Mouse (Mus musculus) frontal cortex, adult (tissue): Measurements from ENCODE around the gene Rbm47.
"Not testable (repeated sequence)": the region's sequence is repeated elsewhere in the genome, so short reads cannot be mapped to it uniquely, and the experiment has no call there.

Source experiments
- ATAC-seq: cut with Nextera tagmentation; 2 replicates; pipeline ENCODE4 v1.9.2; 2017; ENCODE audit warnings: mild to moderate bottlenecking, moderate library complexity, mixed read lengths; ENCODE audit not compliant: low TSS enrichment

Gene Rbm47

DNA sequence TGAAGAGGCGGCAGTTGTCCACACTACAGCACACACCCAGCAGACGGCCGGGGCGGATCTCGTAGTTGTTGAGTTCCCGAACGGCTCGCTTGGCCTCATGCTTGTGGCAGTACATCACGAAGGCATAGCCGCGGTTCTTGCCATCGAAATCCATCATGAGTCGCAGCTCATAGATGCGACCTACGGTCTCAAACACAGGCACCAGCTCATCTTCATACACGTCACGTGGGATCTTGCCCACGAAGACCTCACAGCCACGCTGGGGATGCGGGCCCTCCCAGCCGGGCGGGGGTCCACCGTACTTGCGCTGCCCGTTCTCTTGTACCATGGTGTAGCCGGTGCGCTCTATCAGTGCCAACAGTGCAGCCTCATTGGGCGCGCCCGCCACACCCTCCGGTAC lies 146.1 kb downstream of the Rbm47 start:
- no peak for ATAC-seq

- ATAC-seq, result no peak
Observed at GRCm38 (mm10) chr5:66015449-66015961, 157.4 kb downstream of the Rbm47 start.

GRCm38 (mm10) chr5:66014437-66014836 lies 158.5 kb downstream of the Rbm47 start:
- no peak for ATAC-seq

- no peak for ATAC-seq
Observed at GRCm38 (mm10) chr5:66013999-66014398, 158.9 kb downstream of the Rbm47 start.

DNA sequence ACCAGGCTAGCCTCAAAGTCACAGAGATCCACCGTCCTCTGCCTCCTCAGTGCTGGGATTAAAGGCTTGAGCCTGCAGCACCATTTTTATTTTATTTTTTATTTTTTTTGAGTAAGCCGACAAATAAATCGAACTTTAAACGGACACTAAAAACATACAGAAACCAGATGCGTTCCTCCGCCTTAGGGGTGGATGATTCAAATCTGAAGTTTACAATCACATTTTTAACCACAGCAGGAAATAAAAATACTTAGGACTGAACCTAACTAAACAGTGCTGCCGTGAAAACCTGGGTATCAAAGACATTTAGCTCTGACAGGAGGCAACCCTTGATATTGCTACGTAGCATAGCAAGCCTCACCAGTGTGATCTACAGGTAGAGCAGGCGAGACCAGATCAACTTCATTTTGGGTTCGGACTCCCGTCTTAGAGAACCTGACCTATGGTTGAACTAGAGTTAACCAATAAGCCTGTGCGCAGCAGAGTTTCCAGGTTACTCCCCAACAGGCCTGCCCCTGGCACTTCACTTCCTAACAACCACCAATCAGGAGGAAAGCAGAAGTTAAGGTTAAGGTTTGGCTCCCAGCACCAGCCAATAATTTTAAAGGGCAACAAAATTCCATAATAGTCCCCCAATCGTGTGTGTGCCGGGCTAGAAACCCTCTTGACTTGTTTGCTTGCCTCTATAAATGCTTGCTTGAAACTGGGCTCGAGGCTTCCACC lies 164.5 kb downstream of the Rbm47 start:
- no peak for ATAC-seq

DNA sequence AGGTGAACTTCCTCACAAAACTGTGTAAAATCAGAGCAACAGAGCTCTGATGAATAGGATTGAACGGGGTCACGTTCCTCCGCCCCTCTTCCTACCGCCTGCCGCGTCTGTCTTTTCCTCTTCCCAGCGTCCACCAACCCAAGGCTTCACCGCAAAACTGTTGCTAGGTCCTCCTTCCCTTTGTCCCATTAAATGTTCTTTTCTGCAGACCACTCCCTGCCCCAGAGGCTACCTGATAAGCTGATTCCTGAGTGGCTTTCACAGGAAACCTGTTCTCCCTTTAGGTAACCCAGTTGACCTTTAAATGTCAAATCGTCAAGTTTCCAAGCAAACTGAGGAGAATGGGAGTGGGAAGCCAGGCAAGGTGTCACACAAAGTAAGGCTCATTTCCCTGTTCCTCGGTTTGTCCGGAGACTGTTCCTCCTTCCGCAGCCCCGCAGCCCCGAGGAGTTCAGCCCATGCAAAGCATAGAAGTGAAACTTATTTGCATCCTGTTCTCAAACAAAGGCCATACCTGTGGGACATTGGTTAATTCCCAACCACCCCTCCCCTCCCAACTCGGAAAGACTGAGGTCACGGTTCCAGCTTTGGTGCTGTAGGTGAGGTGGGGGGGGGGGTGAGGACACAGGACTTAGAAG lies 167.8 kb downstream of the Rbm47 start:
- ATAC-seq, result no peak

DNA sequence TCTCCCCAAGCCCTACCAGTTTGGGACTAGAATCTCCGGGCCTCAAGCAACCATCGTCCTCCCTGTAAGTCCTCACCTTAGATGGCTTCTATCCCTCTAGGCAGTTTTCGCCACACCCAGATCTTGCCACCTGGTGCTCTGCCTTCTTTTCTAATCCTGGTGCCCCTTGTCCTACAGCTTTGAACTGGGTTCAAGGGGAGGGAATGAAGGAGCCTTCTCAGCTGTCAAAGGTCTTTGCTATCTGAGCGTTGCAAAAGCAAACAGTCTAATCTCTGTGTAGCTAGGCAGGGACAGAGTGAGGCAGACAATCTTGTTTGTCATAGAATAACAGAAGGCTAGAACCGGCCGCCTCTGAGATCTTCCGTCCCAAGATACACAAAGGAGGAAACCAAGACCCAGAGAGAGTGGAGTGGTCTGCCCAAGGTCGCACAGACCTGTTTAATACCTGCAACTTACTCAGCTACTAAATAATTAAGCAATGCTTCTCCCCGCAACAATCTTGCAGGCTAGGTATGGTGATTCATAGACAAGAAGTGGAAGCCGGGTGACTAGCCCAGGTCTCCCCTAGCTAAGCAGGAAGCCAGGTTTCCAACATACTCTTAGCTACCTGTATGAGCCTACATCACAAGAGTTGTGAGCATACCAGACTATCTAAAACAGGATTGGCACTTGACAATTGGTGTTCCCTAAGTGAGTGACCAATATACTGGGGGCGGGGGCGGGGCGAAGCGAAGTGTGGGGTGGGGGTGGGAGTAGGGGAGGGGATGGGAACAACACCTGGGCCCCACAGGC lies 168.6 kb downstream of the Rbm47 start, which contains the start of gene 9130230L23Rik:
TSS of gene 9130230L23Rik (minus strand) at position 152 of the 792 bp plus-strand sequence.
- ATAC-seq, result no peak

GRCm38 (mm10) chr5:66001232-66001631 lies 171.7 kb downstream of the Rbm47 start:
- no peak for ATAC-seq

- no peak for ATAC-seq
Observed at GRCm38 (mm10) chr5:66000567-66001125, 172.3 kb downstream of the Rbm47 start.

GRCm38 (mm10) chr5:66000074-66000473 lies 172.8 kb downstream of the Rbm47 start:
- ATAC-seq, result no peak

GRCm38 (mm10) chr5:65999106-65999505 lies 173.8 kb downstream of the Rbm47 start:
- ATAC-seq, result no peak

DNA sequence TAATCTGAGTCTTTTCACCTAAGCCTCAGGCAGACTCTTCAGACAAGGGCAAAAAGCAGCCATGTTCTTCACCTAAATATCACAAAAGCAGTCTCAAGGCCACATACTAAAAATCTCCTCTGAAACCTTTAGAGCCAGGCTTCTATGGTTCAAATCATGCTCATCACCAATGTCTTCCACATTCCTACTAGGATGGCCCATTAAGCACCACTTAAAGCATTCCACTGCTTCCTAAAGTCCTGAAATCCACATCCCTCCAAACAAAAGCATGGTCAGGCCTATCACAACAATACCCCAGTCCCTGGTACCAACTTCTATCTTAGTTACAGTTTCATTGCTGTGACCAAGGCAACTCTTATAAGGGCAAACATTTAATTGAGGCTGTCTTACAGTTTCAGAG lies 175.1 kb downstream of the Rbm47 start:
- no peak for ATAC-seq

GRCm38 (mm10) chr5:65994643-65995042 lies 178.3 kb downstream of the Rbm47 start:
- no peak for ATAC-seq

DNA sequence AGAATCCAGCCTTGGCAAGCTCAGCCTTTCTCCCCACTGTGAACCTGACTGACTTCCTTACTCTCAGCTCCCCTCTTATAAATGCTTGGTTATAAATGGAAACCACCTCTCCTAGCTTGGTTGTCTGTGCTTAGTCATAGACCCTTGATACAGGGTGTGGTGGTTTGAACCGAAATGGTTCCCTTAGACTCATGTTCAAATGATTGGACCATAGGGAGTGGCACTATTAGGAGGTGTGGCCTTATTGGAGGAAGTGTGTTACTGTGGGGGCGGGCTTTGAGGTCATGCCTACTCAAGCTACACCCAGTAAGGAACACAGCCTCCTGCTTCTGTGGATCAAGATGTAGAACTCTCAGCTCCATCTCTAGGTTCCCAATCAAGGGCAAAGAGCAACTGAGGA lies 181.7 kb downstream of the Rbm47 start:
- ATAC-seq, result no peak

DNA sequence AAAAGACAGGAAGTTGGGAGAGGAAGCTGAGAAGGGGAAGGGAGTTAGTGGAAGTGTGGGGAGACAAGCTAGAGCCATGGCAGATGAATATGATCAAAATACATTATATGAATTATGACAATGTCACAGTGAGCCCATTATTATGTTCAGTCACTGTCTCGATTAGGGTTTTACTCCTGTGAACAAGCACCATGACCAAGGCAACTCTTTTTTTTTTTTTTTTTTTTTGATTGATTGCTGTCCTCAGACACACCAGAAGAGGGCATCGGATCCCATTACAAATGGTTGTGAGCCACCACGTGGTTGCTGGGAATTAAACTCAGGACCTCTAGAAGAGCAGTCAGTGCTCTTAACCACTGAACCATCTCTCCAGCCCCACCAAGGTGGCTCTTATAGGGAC lies 185.9 kb downstream of the Rbm47 start:
- ATAC-seq, result not testable (repeated sequence)

DNA sequence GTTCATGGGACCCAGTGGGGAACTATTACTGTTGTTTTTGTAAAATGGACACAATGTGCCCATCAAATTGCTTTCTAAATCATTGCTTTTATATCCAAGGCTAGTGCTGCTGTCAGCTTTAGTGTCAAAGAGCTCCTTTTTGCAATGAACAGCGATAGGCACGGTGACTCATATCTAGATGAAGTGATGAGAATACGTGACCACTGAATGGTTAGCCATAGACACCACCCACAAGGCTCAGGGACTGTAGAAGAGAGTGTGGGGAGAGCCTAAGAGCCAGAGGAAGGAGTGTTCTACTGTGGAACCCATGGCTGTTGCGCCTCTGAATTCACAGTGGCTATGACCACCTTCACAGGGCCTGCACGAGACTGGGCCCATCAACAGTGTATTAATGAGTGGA lies 186.5 kb downstream of the Rbm47 start:
- no peak for ATAC-seq

GRCm38 (mm10) chr5:65975731-65976130 lies 197.2 kb downstream of the Rbm47 start:
- no peak for ATAC-seq

GRCm38 (mm10) chr5:65973189-65973588 lies 199.7 kb downstream of the Rbm47 start:
- ATAC-seq, result no peak

- ATAC-seq, result no peak
Observed at GRCm38 (mm10) chr5:65968004-65968403, 204.9 kb downstream of the Rbm47 start.

DNA sequence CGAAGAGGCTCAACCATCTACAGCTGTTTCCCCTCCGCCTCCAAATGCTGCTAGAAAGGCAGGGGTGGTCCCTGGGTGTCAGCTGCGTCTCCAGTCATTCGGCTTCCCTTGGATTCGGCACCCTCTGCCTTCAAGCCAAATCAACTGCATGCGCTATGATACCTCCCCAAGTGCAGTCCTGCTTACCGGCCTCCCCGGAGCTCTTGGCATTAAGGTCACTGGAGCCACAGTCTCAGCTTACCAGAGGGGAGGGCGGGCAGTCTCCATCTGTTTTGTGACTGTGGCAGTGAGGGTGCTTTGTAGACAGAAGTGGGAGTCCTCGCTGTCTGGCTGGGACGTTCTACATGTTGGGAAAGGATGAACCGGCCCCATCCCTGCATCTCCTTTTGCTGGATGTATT lies 205.8 kb downstream of the Rbm47 start:
- no peak for ATAC-seq
